Mouse (Mus musculus) limb, embryonic 14.5 days (tissue): ENCODE results near the gene Adrm1. TPM values are rescaled to one million over a fixed set of nuclear protein-coding genes. Genes with fewer than 3 reads are reported as not detected.
"Not testable (repeated sequence)": the region's sequence is repeated elsewhere in the genome, so short reads cannot be mapped to it uniquely, and the experiment has no call there.

Source experiments
- ATAC-seq: fragments of 200-750 bp; cut with Nextera tagmentation; 2 replicates; pipeline ENCODE4 v1.8.0; 2017; ENCODE audit warnings: low read depth, moderate number of reproducible peaks, moderate TSS enrichment; ENCODE audit not compliant: low FRiP score
- DNase-seq: peaks from one replicate; pipeline ENCODE4 v3.0.0-alpha.2; 2015; ENCODE audit warnings: low spot score
- H3K27ac ChIP-seq: fragments of 300-500 bp; sonication (generic); replicated peaks from 2 replicates; pipeline ENCODE4 v1.5.1; 2014; ENCODE audit warnings: low read depth, mild to moderate bottlenecking, low read length, moderate library complexity, mixed read lengths
- H3K27me3 ChIP-seq: fragments of 300-500 bp; sonication (generic); 2 replicates; pipeline ENCODE4 v1.6.1; 2014; ENCODE audit warnings: low read length, mixed read lengths; ENCODE audit not compliant: control insufficient read depth, insufficient read depth
- H3K36me3 ChIP-seq: fragments of 300-500 bp; sonication (generic); 2 replicates; pipeline ENCODE4 v1.6.1; 2014; ENCODE audit warnings: mild to moderate bottlenecking, low read length, moderate library complexity, mixed read lengths; ENCODE audit not compliant: control insufficient read depth, insufficient read depth
- H3K4me1 ChIP-seq: fragments of 300-500 bp; sonication (generic); 2 replicates; pipeline ENCODE4 v1.6.1; 2014; ENCODE audit warnings: antibody characterized with exemption, low read length, mixed read lengths; ENCODE audit not compliant: control insufficient read depth, insufficient read depth
- H3K4me2 ChIP-seq: fragments of 300-500 bp; sonication (generic); replicated peaks from 2 replicates; pipeline ENCODE4 v1.6.1; 2014; ENCODE audit warnings: low read depth, mild to moderate bottlenecking, low read length, moderate library complexity; ENCODE audit not compliant: severe bottlenecking
- H3K4me3 ChIP-seq: fragments of 300-500 bp; sonication (generic); replicated peaks from 2 replicates; pipeline ENCODE4 v1.5.1; 2014; ENCODE audit warnings: low read length
- H3K9ac ChIP-seq: fragments of 300-500 bp; sonication (generic); 2 replicates; pipeline ENCODE4 v1.6.1; 2014; ENCODE audit warnings: mild to moderate bottlenecking, low read depth, low read length, moderate library complexity; ENCODE audit not compliant: severe bottlenecking
- H3K9me3 ChIP-seq: fragments of 300-500 bp; sonication (generic); 2 replicates; pipeline ENCODE4 v1.6.1; 2016; ENCODE audit warnings: low read length; ENCODE audit not compliant: control insufficient read depth
- POLR2A ChIP-seq: fragments of 200-500 bp; IDR thresholded peaks from 2 replicates; pipeline ENCODE4 v1.8.0; 2012; ENCODE audit warnings: inconsistent platforms, mild to moderate bottlenecking, moderate library complexity, borderline replicate concordance; ENCODE audit not compliant: insufficient read depth, insufficient read length; ENCODE audit errors: extremely low read depth
- WGBS: fragments of 180-500 bp; shearing (Covaris S2); extraction: QIAGEN DNeasy Blood & Tissue Kit; methylation state at CpG from one replicate; pipeline ENCODE4 v1.1.7; 2014; 5-methylcytosine and 5-hydroxymethylcytosine counted together
- polyA plus RNA-seq, 2 experiments: library from polyadenylated mRNA; depleted of rRNA in 1 of 2; stranded (reverse) in 1 of 2; unstranded in 1 of 2; fragments of >200 nt; fragmentation: Nextera tagmentation in 1 of 2; extraction: Ambion mirVana in 1 of 2; gene quantifications; 2 replicates each; pipeline versions ENCODE4 v1.2.1 to v1.2.3; 2012 to 2014

Gene Adrm1
- polyA plus RNA-seq, 2 experiments, result 115 to 135 TPM

- H3K4me1 ChIP-seq, result peaks cover 10% of the 10 kb centered on the region; the same call in 1 of the 2 replicates
- peak overlapping the region; percentile 97 for H3K4me3 ChIP-seq
- 0 out of 2 replicates have a peak overlapping the region, but pooled peaks have one; percentile 89 for H3K27ac ChIP-seq
- ATAC-seq (no peak), DNase-seq (no peak)
- no peak for TF ChIP-seq POLR2A
- peaks cover 38% of the 10 kb centered on the region for H3K36me3 ChIP-seq
- WGBS, result 8% methylated on average over 7 of the region's 9 CpGs
- H3K9me3 ChIP-seq, result no peaks in the 10 kb centered on the region
- H3K4me2 ChIP-seq, result peak overlapping the region; percentile 87
- peak overlapping the region; percentile 95 for H3K9ac ChIP-seq
- H3K27me3 ChIP-seq, result no peaks in the 10 kb centered on the region
These were observed 867 bp downstream of the Adrm1 start for GRCm38 (mm10) chr2:180172152-180172551.

GRCm38 (mm10) chr2:180173163-180173562, 1.9 kb downstream of the Adrm1 start:
- Histone ChIP-seq H3K36me3 (peaks cover 48% of the 10 kb centered on the region), H3K4me2 (peak overlapping the region; percentile 87; the same call in 1 of the 2 replicates)
- no peak for TF ChIP-seq POLR2A

DNA sequence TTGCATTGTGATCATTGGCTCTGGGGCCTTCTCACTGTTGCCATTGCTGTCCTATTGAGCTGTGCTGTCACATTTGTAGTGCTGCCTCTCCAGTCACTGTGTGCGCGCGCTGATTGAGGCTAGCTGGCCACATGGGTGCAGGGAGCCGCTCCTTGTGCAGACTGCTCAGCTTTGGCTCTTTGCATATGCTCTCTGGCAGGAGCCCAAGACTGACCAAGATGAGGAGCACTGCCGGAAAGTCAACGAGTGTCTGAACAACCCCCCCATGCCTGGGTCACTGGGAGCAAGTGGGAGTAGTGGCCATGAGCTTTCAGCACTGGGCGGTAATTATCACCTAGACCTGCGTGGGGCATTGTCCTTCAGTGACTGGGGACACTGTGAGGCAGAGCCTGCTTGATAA, 2.4 kb downstream of the Adrm1 start:
- 94% methylated on average over 8 of the region's 8 CpGs for WGBS
- not testable (repeated sequence) for H3K27ac ChIP-seq, ATAC-seq, H3K9ac ChIP-seq, H3K4me2 ChIP-seq, DNase-seq, H3K4me1 ChIP-seq, H3K27me3 ChIP-seq, H3K4me3 ChIP-seq, H3K9me3 ChIP-seq
- H3K36me3 ChIP-seq, result peaks cover 53% of the 10 kb centered on the region

More at GRCm38 (mm10) chr2:180173163-180173562, 1.9 kb downstream of the Adrm1 start:
- Histone ChIP-seq H3K27me3 (no peaks in the 10 kb centered on the region), H3K4me1 (peaks cover 10% of the 10 kb centered on the region; the same call in 1 of the 2 replicates), H3K9ac (peak overlapping the region; percentile 95; the same call in 1 of the 2 replicates), H3K27ac (no peak overlapping the region), H3K9me3 (no peaks in the 10 kb centered on the region), H3K4me3 (peak overlapping the region; percentile 97; the same call in 1 of the 2 replicates)
- ATAC-seq (no peak), DNase-seq (no peak)
- WGBS, result 80% methylated on average over 4 of the region's 4 CpGs

- ATAC-seq (no peak), DNase-seq (no peak)
- 88% methylated on average over 5 of the region's 5 CpGs for WGBS
- Histone ChIP-seq H3K36me3 (peaks cover 57% of the 10 kb centered on the region), H3K4me2 (no peak overlapping the region), H3K27ac (no peak overlapping the region), H3K9me3 (no peaks in the 10 kb centered on the region), H3K4me1 (peaks cover 10% of the 10 kb centered on the region; the same call in 1 of the 2 replicates), H3K9ac (no peak overlapping the region), H3K27me3 (no peaks in the 10 kb centered on the region), H3K4me3 (no peak overlapping the region)
- TF ChIP-seq POLR2A, result no peak
These were observed 2.8 kb downstream of the Adrm1 start for GRCm38 (mm10) chr2:180174121-180174520.

GRCm38 (mm10) chr2:180175725-180176124, 4.4 kb downstream of the Adrm1 start:
- Histone ChIP-seq H3K27ac (no peak overlapping the region), H3K36me3 (peaks cover 66% of the 10 kb centered on the region), H3K4me1 (peaks cover 10% of the 10 kb centered on the region; the same call in 1 of the 2 replicates), H3K27me3 (no peaks in the 10 kb centered on the region), H3K9ac (no peak overlapping the region), H3K4me2 (no peak overlapping the region), H3K4me3 (no peak overlapping the region), H3K9me3 (no peaks in the 10 kb centered on the region)
- TF ChIP-seq POLR2A, result no peak
- DNase-seq (no peak), ATAC-seq (no peak)
- WGBS, result 90% methylated on average over 7 of the region's 7 CpGs

DNA sequence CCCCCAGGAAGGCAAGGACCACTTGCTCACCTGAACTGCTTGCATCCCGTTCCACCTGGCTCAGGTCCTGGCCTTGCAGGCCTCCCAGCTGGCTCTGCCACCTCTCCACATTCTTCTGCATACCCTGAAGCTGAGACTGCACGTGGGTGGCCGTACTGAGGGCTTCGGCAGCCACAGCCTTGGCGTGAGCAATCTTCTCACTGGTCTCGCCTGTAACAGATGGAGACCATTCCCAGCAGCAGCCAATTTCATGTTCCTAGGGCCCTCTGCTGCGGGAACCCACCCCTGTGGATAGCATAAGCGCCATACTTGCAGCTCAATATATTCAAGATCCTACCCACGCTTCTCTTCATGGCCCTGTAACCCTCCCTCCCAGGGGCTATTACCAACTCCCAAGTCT, 10.3 kb downstream of the Adrm1 start:
- peaks cover 37% of the 10 kb centered on the region for H3K36me3 ChIP-seq
- ATAC-seq, result no peak

More for the DNA sequence above, 10.3 kb downstream of the Adrm1 start:
- no peaks in the 10 kb centered on the region for H3K9me3 ChIP-seq
- no peak for TF ChIP-seq POLR2A
- no peak overlapping the region for H3K9ac ChIP-seq
- H3K4me1 ChIP-seq, result no peaks in the 10 kb centered on the region
- H3K4me2 ChIP-seq, result no peak overlapping the region
- WGBS, result 84% methylated on average over 9 of the region's 9 CpGs
- H3K4me3 ChIP-seq, result no peak overlapping the region
- H3K27ac ChIP-seq, result no peak overlapping the region
- H3K27me3 ChIP-seq, result no peaks in the 10 kb centered on the region
- DNase-seq, result no peak
